Mouse (Mus musculus) right cerebral cortex, postnatal 4 days (tissue): ENCODE measurements around the gene Pcbd2.

Source experiments
- DNase-seq: peaks from one replicate; pipeline ENCODE4 v3.0.0-alpha.2; 2022

Pcbd2 gene

DNA sequence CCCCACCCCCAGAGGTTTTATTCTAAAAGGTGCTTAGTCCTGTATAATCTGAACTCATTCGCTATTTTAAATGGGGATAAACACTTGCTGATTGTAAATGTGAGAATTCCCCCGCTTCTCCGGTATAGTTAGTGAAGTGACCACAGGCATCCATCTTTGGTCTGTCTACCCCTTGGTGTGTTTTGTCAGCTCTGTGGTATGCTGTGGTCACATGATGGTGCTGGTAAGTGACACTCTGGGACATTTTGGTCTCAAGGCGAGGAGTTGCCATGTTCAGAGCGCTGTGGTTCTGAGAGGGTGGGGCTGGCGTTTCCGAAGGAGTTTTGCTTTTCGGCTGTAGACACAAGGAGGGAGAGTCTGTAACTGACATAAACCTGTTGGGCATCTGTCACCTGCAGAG is 10.7 kb downstream of the Pcbd2 start:
- no peak for DNase-seq

DNA sequence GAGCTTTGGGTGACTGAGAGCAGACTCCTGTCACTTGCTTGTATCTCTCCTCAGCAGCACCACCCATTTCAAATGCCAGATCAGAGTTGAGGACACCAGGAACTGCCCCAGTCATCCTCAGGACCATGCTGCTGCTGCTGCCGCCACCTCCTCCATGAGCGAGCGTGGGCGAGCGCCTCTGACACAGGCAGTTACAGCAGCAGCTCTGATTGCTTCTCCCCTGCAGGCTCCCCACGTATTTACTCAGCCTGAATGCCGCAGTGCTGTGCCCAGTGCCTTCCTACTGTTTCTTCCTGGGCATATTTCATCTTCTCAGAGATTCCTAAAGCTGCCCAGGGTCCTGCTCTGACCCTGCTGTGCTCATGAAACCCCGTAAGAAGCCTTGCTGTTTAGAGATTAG is 15.1 kb downstream of the Pcbd2 start:
- no peak for DNase-seq

DNA sequence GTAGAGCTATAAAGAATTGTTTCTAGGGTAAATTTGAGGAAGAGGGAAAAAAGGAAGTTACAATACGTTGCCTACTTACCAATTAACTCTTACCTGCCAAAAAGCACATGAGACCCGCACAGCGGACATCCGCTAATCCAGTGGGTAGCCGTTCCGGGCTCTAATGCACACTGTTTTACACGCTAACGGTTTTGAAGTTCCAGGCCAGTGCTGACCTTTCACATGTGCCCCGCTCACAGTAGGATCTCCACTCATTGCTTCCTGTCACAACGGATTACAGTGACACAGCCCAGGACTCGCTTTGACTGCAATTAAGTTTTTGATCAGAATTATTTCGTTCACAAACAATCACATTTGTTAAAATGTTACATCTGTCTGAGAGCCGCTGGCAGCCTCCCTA is 27.2 kb downstream of the Pcbd2 start:
- DNase-seq, result no peak

GRCm38 (mm10) chr13:55756789-55757188 is 29.6 kb downstream of the Pcbd2 start:
- no peak for DNase-seq

GRCm38 (mm10) chr13:55757645-55758044 is 30.5 kb downstream of the Pcbd2 start:
- no peak for DNase-seq

DNA sequence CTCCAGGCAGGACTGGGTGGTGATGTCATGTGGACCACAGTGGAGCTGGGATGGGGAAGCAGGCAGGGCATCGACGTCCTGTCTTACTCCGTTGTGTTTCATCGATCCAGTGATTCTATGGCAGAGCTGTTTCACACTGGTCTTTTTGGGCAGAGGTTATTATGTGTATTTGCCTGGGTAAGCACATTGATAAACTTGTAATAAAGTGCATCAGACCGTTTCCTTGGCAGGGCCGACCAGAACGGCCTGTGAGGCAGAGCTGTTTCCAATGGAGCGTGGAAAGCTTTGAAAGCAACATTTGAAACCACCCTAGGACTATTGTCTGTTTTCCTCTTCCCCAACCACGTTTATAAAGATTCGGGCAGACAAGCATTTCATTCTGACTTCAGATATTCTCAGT is 33.4 kb downstream of the Pcbd2 start:
- DNase-seq, result no peak

DNA sequence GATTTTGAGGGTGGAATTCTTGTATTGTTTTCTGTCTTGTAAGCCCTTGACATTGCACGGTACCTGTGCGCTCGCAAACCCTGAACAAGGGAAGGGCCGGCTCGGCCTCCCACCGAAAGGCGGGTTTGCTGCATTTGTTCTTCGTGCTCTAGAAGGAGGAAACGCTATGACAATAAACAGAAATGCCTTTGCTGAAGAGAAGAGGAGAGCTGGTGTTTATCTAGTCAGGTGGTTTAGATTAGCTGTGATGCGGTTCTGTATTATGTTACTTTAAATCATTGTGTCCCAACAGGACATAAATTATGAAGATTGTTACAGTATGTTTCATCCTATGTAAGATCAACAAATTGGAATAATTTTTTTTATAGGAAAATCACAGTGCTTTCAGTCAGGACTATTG is 34.3 kb downstream of the Pcbd2 start:
- no peak for DNase-seq

DNA sequence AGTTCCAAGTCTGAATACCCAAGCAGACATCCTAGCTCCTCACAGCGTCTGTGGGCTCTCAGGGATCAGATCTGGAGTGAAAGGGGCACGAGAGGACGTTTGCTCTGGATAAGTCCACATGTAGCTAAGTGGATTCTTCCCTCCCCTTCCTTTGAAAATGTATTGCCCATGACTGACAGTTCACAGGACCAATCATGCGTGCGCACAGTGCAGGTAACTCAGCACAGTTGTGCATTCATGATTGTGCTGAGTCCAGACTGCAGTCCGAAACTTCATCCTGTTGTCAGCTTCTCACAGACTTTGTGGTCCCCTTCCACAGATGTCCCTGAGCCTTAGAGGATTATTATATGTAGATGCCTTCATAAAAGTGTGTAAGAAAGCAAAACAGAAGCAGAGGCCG is 47.2 kb downstream of the Pcbd2 start:
- DNase-seq, result no peak

GRCm38 (mm10) chr13:55775056-55775455 is 47.9 kb downstream of the Pcbd2 start:
- DNase-seq, result no peak

DNA sequence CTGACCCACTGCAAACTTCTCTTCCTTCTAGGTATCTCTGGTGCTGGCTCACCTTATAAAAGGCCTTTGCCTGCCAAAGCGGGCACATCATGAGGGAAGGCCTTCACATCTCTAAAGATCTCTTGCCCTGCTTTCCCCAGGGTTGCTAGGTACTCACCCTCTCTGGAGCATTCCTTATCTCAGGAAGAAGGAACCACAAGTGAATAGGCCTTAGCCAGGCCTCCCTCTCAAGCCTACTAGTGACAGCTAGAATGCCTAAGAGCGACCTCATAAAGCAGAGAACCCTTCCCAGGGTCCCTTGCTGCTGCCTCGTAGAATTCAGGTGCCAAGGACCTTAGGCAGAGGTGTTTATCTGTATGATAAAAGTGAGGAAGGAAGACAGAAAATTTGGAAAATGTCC is 57.1 kb downstream of the Pcbd2 start, which contains the start of gene Catsper3:
Catsper3 (plus strand) TSS at position 301 of the 400 bp plus-strand sequence.
- DNase-seq, result no peak

GRCm38 (mm10) chr13:55786120-55786519 is 59.0 kb downstream of the Pcbd2 start:
- no peak for DNase-seq

GRCm38 (mm10) chr13:55801246-55801645 is 74.1 kb downstream of the Pcbd2 start:
- no peak for DNase-seq

- no peak for DNase-seq
Measured at GRCm38 (mm10) chr13:55803973-55804372, 76.8 kb downstream of the Pcbd2 start.

GRCm38 (mm10) chr13:55809041-55809623 is 82.0 kb downstream of the Pcbd2 start:
- DNase-seq, result no peak

- DNase-seq, result no peak
Measured at GRCm38 (mm10) chr13:55809707-55810106, 82.5 kb downstream of the Pcbd2 start.

DNA sequence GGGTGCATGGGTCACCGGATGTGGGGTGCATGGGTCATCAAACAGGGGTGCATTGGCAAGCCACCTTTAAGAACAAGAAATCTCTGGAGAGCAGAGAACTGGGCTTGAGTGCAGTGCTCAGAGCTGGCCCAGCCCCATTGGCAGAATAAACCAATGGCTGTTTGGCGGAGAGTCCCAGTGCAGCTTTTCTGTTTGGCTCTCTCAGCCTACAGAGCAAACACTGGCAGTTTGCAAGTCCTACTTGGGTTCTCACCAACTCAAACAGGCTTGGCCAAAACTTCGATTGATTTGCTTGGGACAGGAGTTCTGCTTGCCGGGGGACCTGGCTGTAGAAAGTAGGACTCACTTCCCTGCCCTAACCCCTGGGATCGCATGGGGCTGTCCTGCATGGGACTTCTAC is 83.8 kb downstream of the Pcbd2 start:
- peak; percentile 19 for DNase-seq

GRCm38 (mm10) chr13:55813490-55814016 is 86.4 kb downstream of the Pcbd2 start:
- DNase-seq, result no peak

- no peak for DNase-seq
Measured at GRCm38 (mm10) chr13:55814834-55815233, 87.7 kb downstream of the Pcbd2 start.

- DNase-seq, result no peak
Measured at GRCm38 (mm10) chr13:55822499-55822898, 95.3 kb downstream of the Pcbd2 start.

DNA sequence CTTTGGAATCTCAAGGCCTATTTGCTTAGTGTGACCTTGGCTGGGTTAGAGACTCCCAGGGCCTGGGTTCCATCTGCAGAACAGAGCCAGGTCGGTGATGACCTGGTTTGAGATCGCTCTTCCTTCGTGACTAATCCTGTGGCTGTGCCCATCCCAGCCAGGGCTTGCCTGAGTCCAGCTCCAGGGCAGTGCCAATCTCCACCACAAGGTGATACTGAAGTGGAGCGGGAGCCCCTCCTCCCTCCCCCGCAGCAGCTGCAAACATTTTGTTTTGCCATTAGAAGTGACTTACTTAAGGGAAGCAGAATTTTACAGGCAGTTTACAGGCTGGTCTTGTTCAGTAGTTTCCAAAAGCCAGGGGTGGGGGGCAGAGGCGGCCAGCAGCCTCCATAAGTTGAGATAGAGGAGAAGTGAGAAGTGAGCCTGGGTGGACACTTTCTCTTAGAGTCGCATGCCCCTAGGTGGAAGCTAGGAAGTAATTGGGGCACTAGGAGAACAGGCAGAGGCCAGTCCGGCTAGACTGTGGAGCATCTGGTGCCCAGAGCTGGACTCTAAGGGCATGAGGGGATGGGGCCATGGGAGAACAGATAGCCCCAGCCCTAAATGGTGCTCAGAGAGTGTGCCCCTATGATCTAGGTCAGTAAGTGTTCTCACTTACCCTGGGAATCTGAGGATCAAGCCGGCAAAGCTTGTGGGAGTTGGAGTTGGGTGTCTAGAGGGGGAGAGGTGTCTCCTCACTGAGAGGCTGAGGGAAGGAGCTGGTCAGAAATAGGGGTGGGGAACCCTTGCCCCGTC is 97.2 kb downstream of the Pcbd2 start:
- DNase-seq, result no peak

- DNase-seq, result no peak
Measured at GRCm38 (mm10) chr13:55825245-55825681, 98.1 kb downstream of the Pcbd2 start.

- DNase-seq, result no peak
Measured at GRCm38 (mm10) chr13:55826008-55826671, 99.0 kb downstream of the Pcbd2 start.
